Mouse (Mus musculus) brain, embryonic 14.5 days (tissue): ENCODE data around the gene Letmd1. TPM values are rescaled to one million over a fixed set of nuclear protein-coding genes. Genes with fewer than 3 reads are reported as not detected.
"Not testable (repeated sequence)": the region's sequence is repeated elsewhere in the genome, so short reads cannot be mapped to it uniquely, and the experiment has no call there.

Experiments
- DNase-seq: peaks from one replicate; pipeline ENCODE4 v3.0.0-alpha.2; 2011; ENCODE audit warnings: low read depth
- CTCF ChIP-seq: fragments of 200-500 bp; IDR thresholded peaks from 2 replicates; pipeline ENCODE4 v1.5.1; 2012; ENCODE audit warnings: inconsistent platforms, mild to moderate bottlenecking, moderate library complexity, borderline replicate concordance; ENCODE audit not compliant: insufficient read depth, insufficient read length; ENCODE audit errors: extremely low read depth
- POLR2A ChIP-seq: fragments of 200-500 bp; IDR thresholded peaks from 2 replicates; pipeline ENCODE4 v1.6.1; 2012; ENCODE audit warnings: mild to moderate bottlenecking, inconsistent platforms, borderline replicate concordance; ENCODE audit not compliant: poor library complexity, insufficient read depth, insufficient read length, severe bottlenecking; ENCODE audit errors: extremely low read depth
- polyA plus RNA-seq: library from polyadenylated mRNA; depleted of rRNA; stranded (reverse); fragments of >200 nt; gene quantifications from 2 replicates; pipeline ENCODE4 v1.2.3, GENCODE M21; 2012; rRNA removed

Gene Letmd1
- 83.8 and 88.4 TPM in 2 replicates for polyA plus RNA-seq

DNA sequence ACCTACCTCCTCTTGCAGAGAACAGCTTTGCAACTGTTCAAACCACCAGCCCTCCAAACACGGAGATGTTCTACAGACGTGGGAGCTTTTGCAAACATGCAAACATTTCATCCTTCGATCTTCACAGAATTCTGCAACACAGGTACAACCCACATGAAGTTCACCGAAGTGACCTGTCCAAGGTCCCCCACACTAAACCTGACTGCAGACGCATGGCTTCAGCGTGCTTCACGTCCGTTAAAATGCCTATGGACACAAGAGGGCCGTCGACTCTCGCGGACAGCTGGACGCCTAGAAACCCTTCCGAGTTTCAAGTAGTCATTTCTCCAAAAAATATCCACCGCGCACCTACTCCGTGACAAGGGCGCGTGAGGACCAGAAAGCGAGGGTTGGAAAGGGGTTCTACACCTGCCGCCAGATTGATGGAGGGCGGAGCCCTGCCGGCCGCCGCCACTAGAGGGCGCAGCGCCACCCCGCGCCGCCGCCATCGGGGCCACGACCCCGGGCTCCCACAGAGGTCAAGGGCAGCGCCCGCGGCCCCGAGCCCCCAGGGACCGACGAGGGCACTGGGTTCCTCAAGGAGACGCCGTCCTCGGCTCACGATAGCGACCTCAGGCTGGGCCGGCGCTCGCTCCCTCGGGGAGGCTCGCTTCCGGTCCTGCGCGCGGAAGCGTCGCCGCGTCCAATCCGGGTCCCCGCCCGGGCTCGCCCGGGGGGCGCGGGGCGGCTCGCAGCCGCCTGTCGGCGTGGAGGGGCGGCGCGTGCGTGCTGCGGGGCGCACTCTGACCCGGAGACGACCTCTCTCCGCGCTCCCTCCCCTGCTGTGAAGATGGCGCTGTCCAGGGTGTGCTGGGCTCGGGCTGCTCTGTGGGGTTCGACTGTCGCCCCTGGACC, at the start of gene Letmd1:
Letmd1 (plus strand) TSS at position 729 of the 894 bp plus-strand sequence.
- DNase-seq: peak; percentile 95
- TF ChIP-seq CTCF (peak; percentile 91), POLR2A (peak; percentile 89)

DNA sequence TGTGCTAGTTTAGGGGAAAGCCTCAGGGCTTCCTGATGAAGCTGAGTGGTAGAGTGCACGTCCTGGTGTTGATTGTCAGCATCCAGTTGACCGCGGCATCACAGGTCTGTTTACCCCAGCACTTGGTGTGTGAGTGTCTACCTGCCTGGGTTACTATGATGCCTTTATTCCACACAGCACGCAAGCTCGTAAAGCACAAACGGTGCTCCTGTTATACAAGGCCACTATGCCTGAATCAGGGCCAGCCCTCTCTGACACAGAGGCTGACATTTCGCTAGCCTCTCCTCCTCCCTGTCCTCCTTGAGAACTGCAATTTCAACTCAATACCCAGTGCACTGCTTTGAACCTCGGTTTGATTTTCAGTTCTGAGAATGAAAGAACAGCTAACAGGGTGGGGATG, 49.5 kb upstream of the Letmd1 start:
- peak; percentile 33 for DNase-seq
- TF ChIP-seq POLR2A: no peak

DNA sequence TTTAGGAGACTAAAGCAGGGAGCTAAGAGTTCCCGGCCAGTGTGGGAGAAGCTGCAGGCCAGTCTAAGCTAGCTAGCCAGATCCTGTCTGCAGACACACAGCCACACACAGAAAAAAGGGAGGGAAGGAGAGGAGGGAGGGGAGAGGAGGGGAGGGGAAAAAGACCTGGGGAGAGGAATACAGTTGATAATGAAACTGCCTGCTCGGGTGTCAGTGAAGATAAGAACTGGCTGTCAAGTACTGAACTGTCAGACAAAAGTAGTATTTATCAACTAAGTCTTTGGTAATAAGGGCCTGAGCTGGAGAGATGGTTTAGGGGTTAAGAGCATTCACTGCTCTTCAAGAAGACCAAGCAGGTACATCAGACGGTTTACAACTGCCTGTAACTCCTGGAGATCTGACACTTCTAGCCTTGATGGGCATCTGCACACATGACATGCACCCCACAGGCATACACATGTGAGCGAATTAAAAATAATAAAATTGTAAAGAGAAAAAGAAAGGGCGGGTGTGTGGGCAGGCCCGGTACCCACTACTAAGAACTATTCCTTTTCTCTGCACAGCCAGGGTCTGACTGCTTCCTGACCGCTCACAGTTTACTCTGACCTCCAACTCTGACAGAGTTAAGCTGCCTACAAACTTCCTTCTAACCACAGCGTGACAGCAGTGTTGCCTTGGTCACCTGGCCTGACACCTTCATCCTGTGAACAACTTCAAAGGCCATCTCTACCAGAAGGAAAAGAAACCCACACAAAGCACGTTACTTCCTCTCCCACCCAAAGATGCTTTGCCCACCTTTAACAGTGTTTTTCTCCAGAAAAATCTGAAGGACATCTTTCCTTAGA, 48.7 kb upstream of the Letmd1 start:
- no peak for TF ChIP-seq POLR2A
- no peak for TF ChIP-seq CTCF
- DNase-seq: no peak

DNA sequence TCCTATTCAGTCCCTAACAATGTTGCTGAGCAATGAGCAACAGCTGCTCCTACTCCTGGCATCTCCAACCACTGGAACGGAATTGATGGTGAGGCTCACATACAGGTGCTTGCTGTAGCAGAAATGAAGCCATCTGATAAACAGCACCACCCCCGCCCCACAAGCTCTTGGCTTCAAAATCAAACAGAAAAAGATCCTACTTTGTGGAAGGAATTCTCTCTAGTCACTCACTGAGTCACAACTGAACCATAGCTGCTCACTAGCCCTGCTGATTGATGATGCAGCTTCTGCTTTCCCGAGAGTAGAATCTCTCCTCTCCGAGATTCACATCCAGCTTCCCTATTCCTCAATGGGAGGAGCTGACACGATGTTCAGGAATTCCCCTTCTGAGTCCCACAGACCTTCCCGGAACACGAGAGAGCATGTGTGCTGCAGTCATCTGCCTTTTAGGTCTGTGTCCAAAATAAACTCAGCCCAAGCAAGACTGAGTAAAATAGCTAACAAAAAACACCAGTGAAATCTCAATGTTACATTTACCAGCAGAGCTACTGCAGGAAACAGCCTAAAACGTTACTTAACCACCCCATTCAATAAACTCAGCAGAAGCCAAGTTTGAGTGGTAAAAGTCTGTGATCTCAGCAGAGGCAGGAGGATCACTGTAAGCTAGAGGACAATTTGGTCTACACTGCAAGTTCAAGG, 47.6 kb upstream of the Letmd1 start:
- no peak for TF ChIP-seq POLR2A
- no peak for TF ChIP-seq CTCF
- DNase-seq: no peak

DNA sequence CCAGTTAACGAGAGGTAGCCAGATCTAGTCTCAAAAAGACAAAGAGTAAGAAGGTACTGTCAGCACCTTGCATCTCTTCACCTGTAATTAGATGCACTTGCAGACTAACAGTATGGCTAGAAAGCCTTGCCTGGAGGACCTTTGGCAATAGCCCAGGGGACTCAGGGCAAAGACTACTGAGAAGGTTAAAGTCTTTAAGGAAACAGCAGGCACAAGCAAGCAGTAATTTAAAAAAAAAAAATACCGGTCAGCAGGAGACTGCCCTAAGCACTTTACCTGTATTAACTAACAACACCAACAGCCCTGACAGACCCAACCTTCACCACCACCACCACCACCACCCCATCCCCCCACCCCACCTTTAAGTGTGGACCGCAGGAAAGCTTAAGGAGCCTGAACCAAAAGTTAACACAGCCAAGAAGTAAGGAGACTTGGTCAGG, 47.0 kb upstream of the Letmd1 start, which contains the start of gene Gm5475:
Gm5475 (plus strand) TSS at position 390 of the 440 bp plus-strand sequence.
- DNase-seq: not testable (repeated sequence)

DNA sequence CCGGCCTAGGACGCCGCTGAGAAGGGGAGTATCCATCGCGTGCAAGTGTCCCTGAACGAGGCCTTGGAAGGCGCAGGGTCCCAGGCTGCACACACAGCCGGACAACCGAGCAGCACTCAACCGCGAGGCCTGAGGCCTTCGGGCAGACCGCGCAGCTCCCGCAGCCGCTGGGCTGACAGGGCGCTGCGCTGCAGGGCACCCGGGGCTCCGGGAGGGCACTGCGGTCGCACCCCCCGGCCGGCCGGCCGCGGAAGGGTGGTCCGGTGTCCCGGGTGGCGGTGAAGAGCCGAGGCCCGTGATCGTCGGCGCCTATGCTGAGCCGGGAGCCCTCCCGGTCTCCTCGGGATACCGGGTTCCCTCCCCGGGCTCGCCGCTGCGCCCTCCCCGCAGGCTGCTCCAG, 46.3 kb upstream of the Letmd1 start:
- peak; percentile 50 for DNase-seq
- TF ChIP-seq POLR2A (no peak), CTCF (no peak)

DNA sequence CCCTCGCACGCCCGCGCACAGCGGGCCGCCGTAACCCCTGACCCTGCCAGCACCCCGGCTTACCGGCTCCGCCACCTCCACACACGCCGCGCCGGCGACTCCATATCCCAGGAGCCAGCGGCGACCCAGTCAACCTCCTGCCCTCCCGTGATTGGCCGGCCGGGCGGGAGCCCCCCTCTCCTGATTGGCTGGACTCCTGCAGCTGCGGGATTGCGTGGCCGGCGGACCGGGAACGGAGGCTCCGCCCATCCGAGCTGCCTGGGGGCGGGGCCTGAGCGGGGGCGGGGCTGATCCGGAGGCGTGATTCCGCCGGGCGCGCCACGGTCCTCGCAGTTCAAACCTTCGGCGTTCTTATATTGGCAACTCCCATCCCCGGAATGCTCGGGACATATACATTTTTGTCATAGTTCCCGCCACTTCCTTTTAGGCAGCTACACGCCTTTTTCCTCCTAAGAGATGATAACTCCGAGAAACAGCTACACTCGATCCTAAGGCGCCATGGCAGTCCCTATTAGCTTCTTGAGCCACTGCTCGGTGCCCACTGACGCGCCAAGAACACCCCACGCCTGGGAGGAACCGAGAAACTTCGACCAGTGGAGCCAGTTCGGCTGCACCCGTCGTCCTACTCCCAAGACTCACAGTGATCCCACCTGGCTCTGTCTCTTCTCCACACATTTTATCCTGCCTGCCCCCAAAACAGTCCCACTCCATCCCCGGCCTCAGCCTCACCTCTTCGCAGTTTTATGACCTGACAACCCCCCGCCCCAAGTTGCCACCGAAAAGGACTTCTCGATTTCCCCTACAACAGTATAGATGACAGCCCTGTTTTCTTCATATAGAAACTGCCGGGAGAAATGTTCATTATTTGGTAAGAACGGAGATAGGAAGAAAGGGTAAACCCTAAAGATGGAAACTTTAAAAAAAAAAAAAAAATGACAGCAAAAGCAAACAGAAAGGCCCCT, 45.6 kb upstream of the Letmd1 start:
- no peak for TF ChIP-seq CTCF
- peak; percentile 89 for TF ChIP-seq POLR2A
- DNase-seq: peak; percentile 97

DNA sequence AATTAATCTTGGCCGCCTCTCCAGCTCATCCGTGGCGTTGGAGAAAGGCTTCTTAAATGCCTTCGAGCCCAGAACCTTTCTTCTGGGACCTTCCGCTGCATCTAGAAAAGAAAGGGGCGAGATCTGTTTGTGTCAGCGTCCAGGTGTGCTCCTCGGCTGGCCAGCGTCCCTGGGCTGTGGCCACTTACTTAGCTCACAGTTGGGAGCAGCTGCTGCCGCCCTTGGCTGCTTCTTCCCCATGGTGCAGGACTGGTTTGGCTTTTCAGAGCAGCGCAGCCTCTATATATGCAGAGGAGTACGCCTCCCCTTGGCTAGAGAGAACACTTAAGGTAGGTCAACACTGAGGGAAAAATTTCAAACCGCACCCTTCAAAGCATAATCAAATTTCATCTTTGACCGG, 44.9 kb upstream of the Letmd1 start:
- TF ChIP-seq CTCF (no peak), POLR2A (no peak)

DNA sequence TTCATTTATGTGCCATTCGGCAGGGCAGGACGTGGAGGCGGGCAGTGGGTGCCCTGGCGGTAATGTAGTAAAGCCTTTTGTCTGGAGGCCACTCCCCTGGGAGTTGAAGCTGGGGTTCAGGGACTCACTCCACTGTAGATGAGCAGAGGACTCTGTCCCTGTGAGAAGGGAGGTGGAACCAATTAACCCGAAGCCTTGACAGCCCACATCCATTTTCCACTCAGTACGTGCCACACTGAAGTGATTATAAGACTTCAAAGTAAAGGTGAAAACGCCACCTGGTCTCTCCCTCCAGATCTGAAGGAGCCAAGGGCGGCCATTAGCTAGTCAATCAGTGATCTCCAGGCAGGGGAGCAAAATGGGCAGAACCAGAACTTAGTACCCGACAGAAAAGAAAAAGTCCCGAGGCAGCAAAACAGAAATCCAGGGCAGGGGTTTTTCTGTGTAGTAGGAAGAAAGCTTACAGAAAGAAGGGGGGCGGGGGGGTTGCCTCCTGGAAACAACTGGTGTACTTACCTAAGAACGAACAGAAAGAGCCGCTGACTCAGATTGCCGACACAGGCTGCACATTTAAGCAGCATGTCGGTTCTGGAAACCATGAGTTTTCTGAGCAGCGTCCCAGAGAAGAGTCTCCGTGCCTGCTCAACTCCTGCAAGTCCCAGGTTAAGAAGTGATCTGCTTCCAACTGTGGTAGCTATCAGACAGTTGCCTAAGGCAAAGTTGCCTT, 44.3 kb upstream of the Letmd1 start, which contains the start of gene Slc11a2:
Slc11a2 (minus strand) TSS at position 677 of the 727 bp plus-strand sequence.
- TF ChIP-seq CTCF (no peak), POLR2A (no peak)
- DNase-seq: no peak

More for the DNA sequence above, 44.9 kb upstream of the Letmd1 start:
- no peak for DNase-seq

DNA sequence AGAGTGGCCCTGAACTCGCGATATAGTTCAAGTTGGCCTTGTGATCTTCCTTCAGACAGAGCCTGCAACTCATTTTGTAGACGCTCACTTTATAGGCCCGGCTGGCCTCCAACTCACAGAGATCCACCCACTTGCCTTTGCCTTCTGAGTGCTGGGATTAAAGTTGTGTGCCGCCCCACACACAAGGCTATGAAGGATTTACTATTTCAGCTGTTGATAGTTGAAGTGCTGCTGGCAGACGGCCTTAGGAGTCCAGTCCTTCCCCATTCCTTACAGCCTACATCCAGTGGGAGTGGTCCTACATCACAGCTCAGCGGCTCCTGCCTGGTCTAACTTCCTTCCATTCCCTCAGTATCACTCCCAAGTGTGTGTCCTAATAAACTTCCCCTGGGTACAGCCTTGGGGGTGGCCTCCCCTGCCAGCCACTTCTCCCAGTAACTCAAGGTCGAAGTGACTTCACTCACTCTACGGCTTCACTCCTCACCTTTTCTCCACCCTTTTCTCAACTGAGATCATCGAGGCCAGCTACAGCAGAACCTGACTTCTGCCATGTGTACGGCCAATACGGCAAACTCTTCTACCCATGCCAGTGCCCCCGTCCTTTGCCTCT, 40.4 kb upstream of the Letmd1 start:
- TF ChIP-seq POLR2A (no peak), CTCF (no peak)

More for the DNA sequence above, 40.4 kb upstream of the Letmd1 start:
- no peak for DNase-seq
